Mouse (Mus musculus) ES-Bruce4 (cell line): ENCODE measurements around the gene 4930558K02Rik. TPM values are rescaled to one million over a fixed set of nuclear protein-coding genes. Genes with fewer than 3 reads are reported as not detected.

Experiments
- H3K27ac ChIP-seq: 2 replicates; pipeline ENCODE4 v1.5.1; 2012; ENCODE audit warnings: low read length, inconsistent platforms; ENCODE audit not compliant: insufficient read depth
- H3K27me3 ChIP-seq: 2 replicates; pipeline ENCODE4 v1.6.1; 2012; ENCODE audit warnings: mild to moderate bottlenecking, low read length, inconsistent platforms; ENCODE audit not compliant: control insufficient read depth, poor library complexity, insufficient read depth, severe bottlenecking
- H3K36me3 ChIP-seq: 2 replicates; pipeline ENCODE4 v1.6.1; 2012; ENCODE audit warnings: inconsistent platforms, mild to moderate bottlenecking, low read length, moderate library complexity; ENCODE audit not compliant: control insufficient read depth, poor library complexity, insufficient read depth, severe bottlenecking
- H3K4me1 ChIP-seq: one replicate; pipeline ENCODE4 v1.8.1; 2011; ENCODE audit warnings: low read length; ENCODE audit not compliant: control insufficient read depth, insufficient read depth
- H3K4me3 ChIP-seq: 2 replicates; pipeline ENCODE4 v1.5.1; 2011; ENCODE audit warnings: low read depth, mild to moderate bottlenecking, low read length
- H3K9ac ChIP-seq: 2 replicates; pipeline ENCODE4 v1.6.1; 2012; ENCODE audit warnings: low read depth, mild to moderate bottlenecking, inconsistent platforms; ENCODE audit not compliant: poor library complexity, severe bottlenecking
- H3K9me3 ChIP-seq: replicated peaks from 2 replicates; pipeline ENCODE4 v1.6.1; 2012; ENCODE audit warnings: mild to moderate bottlenecking, low read length, inconsistent platforms; ENCODE audit not compliant: control insufficient read depth, poor library complexity, insufficient read depth, severe bottlenecking
- CTCF ChIP-seq: IDR thresholded peaks from one replicate; pipeline ENCODE4 v1.8.1; 2011; ENCODE audit warnings: low read depth, low read length
- EP300 ChIP-seq: IDR thresholded peaks from 2 replicates; pipeline ENCODE4 v1.6.1; 2011; ENCODE audit warnings: low read depth, low read length; ENCODE audit not compliant: insufficient read depth
- POLR2A ChIP-seq: IDR thresholded peaks from one replicate; pipeline ENCODE4 v1.8.1; 2011; ENCODE audit warnings: low read length; ENCODE audit not compliant: insufficient read depth
- polyA plus RNA-seq: library from polyadenylated mRNA; stranded (reverse); fragments of >200 nt; gene quantifications from 2 replicates; pipeline ENCODE4 v1.2.4, GENCODE M21; 2011; ENCODE audit warnings: low read depth; ENCODE audit not compliant: missing spikeins, insufficient read depth, insufficient read length

4930558K02Rik gene
- polyA plus RNA-seq, 1 experiment, result not detected

- H3K4me3 ChIP-seq, result no peak overlapping the region
- H3K27me3 ChIP-seq, result no peaks in the 10 kb centered on the region
- no peak overlapping the region for H3K9ac ChIP-seq
- H3K27ac ChIP-seq, result no peak overlapping the region
- no peaks in the 10 kb centered on the region for H3K9me3 ChIP-seq
- TF ChIP-seq CTCF, result peak; percentile 36
- TF ChIP-seq POLR2A, result no peak
- TF ChIP-seq EP300, result peak; percentile 64; the same call in 1 of the 2 replicates
- peaks cover 2% of the 10 kb centered on the region for H3K4me1 ChIP-seq
- H3K36me3 ChIP-seq, result no peaks in the 10 kb centered on the region
Observed at GRCm38 (mm10) chr1:161962465-161963377, 16.7 kb downstream of the 4930558K02Rik start.

- H3K4me3 ChIP-seq, result peak overlapping the region; percentile 72
- peaks cover 2% of the 10 kb centered on the region for H3K4me1 ChIP-seq
- H3K9ac ChIP-seq, result no peak overlapping the region
- no peak overlapping the region for H3K27ac ChIP-seq
- no peaks in the 10 kb centered on the region for H3K9me3 ChIP-seq
- TF ChIP-seq CTCF (no peak), POLR2A (peak; percentile 19)
- no peaks in the 10 kb centered on the region for H3K36me3 ChIP-seq
- no peaks in the 10 kb centered on the region for H3K27me3 ChIP-seq
Observed at GRCm38 (mm10) chr1:161957964-161958950, 21.2 kb downstream of the 4930558K02Rik start.

GRCm38 (mm10) chr1:161955846-161956245 is 23.6 kb downstream of the 4930558K02Rik start:
- Histone ChIP-seq H3K36me3 (no peaks in the 10 kb centered on the region), H3K9me3 (no peaks in the 10 kb centered on the region), H3K9ac (no peak overlapping the region), H3K4me1 (no peaks in the 10 kb centered on the region), H3K4me3 (no peak overlapping the region), H3K27me3 (no peaks in the 10 kb centered on the region), H3K27ac (no peak overlapping the region)
- TF ChIP-seq EP300, result no peak
- TF ChIP-seq CTCF, result no peak
- TF ChIP-seq POLR2A, result no peak

GRCm38 (mm10) chr1:161952599-161952998 is 26.8 kb downstream of the 4930558K02Rik start:
- Histone ChIP-seq H3K27ac (no peak overlapping the region), H3K9me3 (no peaks in the 10 kb centered on the region), H3K9ac (no peak overlapping the region), H3K27me3 (no peaks in the 10 kb centered on the region), H3K4me3 (no peak overlapping the region), H3K4me1 (no peaks in the 10 kb centered on the region), H3K36me3 (no peaks in the 10 kb centered on the region)
- no peak for TF ChIP-seq EP300
- TF ChIP-seq CTCF, result no peak
- no peak for TF ChIP-seq POLR2A

GRCm38 (mm10) chr1:161951009-161951779 is 28.2 kb downstream of the 4930558K02Rik start:
- Histone ChIP-seq H3K9me3 (no peaks in the 10 kb centered on the region), H3K9ac (no peak overlapping the region), H3K27me3 (no peaks in the 10 kb centered on the region), H3K27ac (no peak overlapping the region), H3K4me1 (no peaks in the 10 kb centered on the region), H3K36me3 (no peaks in the 10 kb centered on the region), H3K4me3 (no peak overlapping the region)
- no peak for TF ChIP-seq POLR2A
